Mouse (Mus musculus): ENCODE measurements around the gene Olfr1145.

- TF ChIP-seq GATA1 (IDR thresholded peaks at IDR 0.05; ENCODE audit: borderline replicate concordance, low read length) (no peak), FLI1 (IDR thresholded peaks at IDR 0.05; ENCODE audit: low read length) (no peak)
Measured at GRCm38 (mm10) chr2:87800292-87800691, 9.3 kb upstream of the Olfr1145 start, which contains the start of gene Olfr1143.

Data from megakaryocyte, embryonic 14.5 days (primary cell).